Mouse (Mus musculus): Measurements from ENCODE around the gene Slc25a4. TPM values are rescaled to one million over a fixed set of nuclear protein-coding genes. Genes with fewer than 3 reads are reported as not detected.

The Slc25a4 gene
- 14.7 and 18.9 TPM in 2 replicates for total RNA-seq (2023)

DNA sequence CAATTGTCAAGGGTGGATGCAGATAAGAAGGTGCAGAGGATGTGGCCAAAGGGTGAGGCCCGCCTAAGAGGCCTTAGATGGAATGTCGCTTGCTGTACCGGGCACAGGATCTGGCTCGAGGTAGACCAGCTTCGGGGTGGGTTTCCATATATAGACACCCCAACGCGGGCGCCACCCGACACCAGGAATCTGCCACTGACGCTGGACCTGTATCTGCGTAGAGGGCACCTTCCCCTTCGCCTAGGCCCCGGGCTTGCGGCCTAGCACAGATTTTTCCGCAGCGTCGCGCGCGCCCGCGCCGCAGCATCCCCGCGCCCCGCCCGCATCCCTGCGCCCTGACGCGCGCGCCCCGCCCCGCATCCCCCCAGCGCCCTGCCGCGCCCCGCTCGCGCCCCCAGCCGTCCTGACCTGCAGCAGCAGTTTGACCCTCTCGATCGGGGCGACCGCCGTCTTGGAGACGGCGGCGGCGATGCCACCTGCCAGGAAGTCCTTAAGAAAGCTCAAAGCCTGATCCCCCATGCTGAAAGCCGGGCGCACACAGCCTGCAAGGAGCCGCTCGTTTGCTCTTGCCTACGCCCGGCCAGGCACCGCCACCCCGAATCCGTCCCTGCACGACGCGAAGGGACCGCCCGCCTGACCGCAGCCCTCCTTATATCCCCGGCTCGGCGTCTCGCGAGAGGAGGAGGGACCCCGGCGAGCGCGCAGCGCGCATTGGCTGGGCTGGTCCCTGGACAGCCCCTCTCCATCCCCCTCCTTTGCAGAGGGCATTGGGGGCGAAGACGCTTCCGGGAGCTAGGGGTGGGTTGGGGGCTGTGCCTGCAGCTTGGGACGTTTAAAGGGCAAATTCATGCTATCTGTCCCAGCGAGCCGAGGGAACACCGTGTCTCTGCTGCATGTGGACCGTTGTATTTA, at the start of gene Slc25a4:
Gene Slc25a4 (minus strand): TSS at position 881 of the 912 bp plus-strand sequence.

Other genes starting within 250 kb of the Slc25a4 start
- gene 1700029J07Rik, start 236.0 kb downstream of the Slc25a4 start, total RNA-seq (2023), result not detected in 2 replicates
- 24.3 and 26.1 TPM in 2 replicates for gene Ufsp2, start 235.8 kb downstream of the Slc25a4 start, total RNA-seq (2023)
- gene Lrp2bp, start 212.0 kb downstream of the Slc25a4 start, total RNA-seq (2023), result not detected in 2 replicates
- gene Ankrd37, start 205.6 kb downstream of the Slc25a4 start, total RNA-seq (2023), result 1.0 and 1.3 TPM in 2 replicates
- gene Cfap97, start 59.5 kb downstream of the Slc25a4 start, total RNA-seq (2023), result 6.0 and 6.6 TPM in 2 replicates
- 5.6 and 5.8 TPM in 2 replicates for gene Snx25, start 59.1 kb downstream of the Slc25a4 start, total RNA-seq (2023)
- gene Helt, start 83.4 kb upstream of the Slc25a4 start, total RNA-seq (2023), result not detected in 2 replicates